Mouse (Mus musculus) erythroblast, embryonic 14.5 days (primary cell): ENCODE results near the gene Dcps.

Source experiments
- GATA1 ChIP-seq: IDR thresholded peaks from 2 replicates; pipeline ENCODE4 v1.6.1; 2012; ENCODE audit warnings: low read length, inconsistent platforms, mixed read lengths
- TAL1 ChIP-seq: IDR thresholded peaks from 3 replicates; pipeline ENCODE4 v1.6.1; 2012; ENCODE audit warnings: low read length, inconsistent platforms, mixed read lengths

GRCm38 (mm10) chr9:35108916-35109315 lies 66.9 kb downstream of the Dcps start:
- no peak for TF ChIP-seq TAL1
- no peak for TF ChIP-seq GATA1
